Mouse (Mus musculus) ovary, postnatal 36 days (tissue): ENCODE results near the gene Olfr644.

Experiments
- DNase-seq: peaks from one replicate; pipeline ENCODE4 v3.0.0; 2022; ENCODE audit warnings: low spot score, mixed read lengths

Olfr644 gene

DNA sequence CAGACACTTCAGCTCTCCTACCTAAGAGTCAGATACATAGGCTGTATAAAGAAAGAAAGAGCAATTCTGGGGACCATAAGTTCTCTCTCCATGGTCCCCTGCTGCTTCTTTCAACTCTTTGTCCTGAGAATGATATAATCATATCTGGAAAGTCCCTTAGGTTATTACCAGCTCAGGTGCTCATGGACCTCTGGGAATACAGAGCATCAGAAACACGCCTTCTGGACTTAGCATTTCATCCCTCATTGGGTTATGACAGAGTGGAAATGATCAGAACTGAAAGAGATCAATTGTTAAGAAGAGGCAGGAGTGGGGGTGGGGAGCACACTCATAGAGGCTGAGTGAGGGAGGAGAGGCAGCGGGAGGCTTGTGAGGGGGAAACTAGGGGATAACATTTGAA lies at the start of gene Olfr644:
Olfr644 (minus strand) TSS at position 101 of the 400 bp plus-strand sequence.
- no peak for DNase-seq

DNA sequence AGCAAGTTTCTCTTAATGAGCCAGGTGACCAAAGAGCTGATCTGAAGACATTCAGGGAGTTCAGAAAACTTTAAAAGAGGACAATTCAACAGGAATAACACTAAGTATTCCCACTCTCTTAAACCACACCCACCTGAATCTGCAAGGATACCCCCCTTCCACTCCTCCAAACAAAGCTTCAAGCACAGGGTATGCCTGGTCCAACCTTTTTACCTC lies 33.0 kb upstream of the Olfr644 start, which contains the start of gene Olfr646:
Olfr646 (plus strand) TSS at position 117 of the 216 bp plus-strand sequence.
- no peak for DNase-seq

DNA sequence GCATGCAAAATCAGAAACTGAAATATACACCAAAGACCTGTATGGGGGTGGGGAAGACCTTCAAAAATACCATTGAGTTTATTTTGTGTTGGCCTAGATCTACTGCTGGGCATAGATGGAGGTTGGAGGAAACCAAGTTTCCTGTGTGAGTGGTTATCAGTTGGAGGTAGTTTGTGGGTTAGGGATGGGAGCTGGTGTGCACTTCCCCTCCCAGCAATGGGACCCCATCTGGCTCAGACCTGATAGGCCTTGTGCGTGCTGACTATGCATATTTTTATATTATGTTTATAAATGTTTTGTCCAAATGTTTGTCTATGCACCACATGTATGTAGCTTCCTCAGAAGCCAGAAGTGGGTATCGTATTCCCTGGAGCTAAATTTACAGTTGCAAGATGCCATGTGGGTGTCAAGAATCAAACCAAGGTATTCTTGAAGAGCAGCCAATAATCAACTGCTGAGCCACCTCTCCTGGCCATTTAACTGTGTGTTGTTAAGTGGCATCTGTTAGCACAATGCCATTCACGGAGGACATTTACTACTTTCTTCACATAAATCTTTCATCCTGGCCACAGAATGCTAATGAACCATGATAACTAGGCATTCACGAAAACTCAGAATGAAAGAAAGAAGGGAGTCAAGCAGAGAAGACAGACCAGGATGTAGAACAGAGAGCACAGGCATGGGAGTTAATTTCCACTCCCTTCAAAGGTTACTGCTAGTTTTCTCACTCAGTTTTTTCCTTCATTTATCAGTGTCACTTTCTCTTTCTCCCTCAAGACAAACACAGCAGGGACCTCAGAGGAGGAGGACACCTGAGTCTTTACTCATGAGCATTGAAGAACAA lies 32.5 kb upstream of the Olfr644 start:
- no peak for DNase-seq

DNA sequence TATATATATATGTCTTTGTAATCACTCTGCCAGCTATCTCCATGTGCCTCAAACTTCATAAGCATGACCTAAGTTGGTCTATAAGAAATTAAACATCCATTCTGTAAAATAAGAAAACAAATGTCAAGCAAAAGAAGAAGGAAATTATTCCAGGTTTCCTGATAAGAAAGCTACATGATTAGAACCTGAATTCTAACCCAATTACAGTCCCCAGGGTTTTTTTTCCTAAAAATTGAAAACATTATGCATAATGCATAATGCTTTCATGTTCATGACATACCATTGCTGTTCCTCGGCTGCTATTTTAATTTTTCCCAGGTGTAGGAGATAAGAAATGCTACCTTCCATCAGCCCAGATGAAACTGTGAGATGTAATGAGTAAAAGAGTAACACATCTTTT lies 13.7 kb upstream of the Olfr644 start, which contains the start of gene Olfr645:
Olfr645 (minus strand) TSS at position 101 of the 400 bp plus-strand sequence.
- no peak for DNase-seq

DNA sequence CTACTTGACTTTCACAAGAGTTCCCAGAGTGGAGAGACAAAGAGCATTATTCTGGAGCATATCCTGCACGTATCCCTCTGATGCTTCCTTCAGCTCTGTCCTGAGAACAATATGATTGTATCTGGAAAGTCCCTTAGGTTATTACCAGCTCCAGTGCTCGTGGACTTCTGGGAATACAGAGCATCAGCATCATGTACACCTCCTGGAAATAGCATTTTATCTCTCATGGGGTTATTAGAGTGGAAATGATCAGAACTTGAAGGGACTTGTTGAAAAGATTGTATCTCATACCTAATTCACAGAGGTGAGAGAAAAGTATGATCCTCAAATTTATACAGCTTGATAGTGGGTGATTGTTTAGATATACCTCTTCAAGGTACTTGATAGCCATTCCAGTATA lies 10.3 kb downstream of the Olfr644 start, which contains the start of gene 4930516K23Rik:
4930516K23Rik (minus strand) TSS at position 101 of the 400 bp plus-strand sequence.
- DNase-seq: no peak

DNA sequence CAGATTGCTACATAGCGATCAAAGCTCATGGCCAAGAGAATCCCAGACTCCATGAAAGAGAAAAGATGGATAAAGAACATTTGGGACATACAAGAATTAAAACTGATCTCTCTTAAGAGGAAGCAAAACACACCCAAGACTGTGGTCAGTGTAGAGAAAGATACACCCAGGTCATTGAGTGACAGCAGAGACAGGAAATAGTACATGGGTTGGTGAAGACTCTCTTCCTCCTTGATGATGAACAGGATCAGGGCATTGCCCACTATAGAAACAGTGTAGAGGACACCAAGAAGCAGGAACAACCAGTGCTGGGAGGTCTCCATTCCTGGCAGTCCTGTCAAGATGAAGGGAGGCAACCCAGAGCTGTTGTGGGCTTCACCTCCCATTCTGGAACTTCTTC lies 12.5 kb downstream of the Olfr644 start:
- no peak for DNase-seq

DNA sequence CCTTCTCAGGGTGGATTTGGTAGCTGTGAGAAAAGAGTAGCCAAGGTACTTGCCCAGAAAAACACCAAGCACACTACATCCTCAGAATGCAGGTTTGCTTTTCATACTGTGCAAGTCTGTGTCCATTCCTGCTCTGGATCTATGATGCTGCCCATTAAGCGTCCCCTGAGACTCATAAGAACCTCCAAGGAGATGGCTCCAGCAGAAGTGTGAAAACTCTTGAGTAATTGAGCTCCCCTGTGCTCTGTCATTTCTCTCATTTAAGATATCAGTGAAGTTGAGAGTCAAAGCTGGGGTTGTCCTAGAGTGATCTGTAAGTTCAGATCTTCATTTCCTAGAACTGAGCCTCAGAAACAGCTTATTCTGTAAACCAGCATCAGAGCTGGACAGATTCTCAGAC lies 19.1 kb downstream of the Olfr644 start, which contains the start of gene Olfr642:
Olfr642 (minus strand) TSS at position 101 of the 400 bp plus-strand sequence.
- no peak for DNase-seq

DNA sequence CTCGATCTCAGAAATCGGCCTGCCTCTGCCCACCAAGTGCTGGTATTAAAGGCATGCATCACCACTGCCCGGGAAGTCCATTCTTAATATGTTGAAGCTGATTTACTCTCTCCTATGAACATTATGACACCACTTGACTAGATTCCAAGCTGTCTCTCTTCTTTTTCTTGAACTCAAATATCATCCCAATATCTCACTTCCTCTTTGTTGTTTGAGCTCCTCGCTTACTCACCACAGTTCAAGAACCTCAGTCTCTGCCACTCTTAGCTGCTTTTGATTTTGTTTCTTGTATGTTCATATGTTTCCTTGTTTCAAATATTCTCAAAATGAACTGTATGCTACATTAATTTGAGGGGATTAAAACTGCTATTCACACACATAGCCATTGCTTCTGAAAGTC lies 20.9 kb downstream of the Olfr644 start:
- DNase-seq: no peak

DNA sequence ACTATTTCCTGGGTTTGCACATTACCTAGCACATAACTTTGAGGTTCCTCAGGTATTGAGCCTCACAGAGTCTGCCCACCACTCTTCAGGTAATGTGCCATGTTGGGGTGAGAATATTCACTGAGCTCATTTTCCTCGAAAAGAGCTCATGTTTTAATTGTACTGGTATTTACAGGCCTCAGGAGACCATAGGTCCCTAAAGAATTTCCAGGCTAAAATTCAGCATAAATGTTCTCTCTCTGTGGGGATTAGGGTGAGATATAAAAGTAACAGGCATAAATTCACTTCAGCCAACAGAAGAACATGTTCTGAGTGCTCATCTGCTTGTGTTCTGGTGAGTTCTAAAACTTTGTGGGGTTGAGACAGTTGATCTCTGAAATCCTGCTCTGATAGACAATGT lies 36.5 kb downstream of the Olfr644 start, which contains the start of gene Olfr641:
Olfr641 (plus strand) TSS at position 301 of the 400 bp plus-strand sequence.
- DNase-seq: no peak

DNA sequence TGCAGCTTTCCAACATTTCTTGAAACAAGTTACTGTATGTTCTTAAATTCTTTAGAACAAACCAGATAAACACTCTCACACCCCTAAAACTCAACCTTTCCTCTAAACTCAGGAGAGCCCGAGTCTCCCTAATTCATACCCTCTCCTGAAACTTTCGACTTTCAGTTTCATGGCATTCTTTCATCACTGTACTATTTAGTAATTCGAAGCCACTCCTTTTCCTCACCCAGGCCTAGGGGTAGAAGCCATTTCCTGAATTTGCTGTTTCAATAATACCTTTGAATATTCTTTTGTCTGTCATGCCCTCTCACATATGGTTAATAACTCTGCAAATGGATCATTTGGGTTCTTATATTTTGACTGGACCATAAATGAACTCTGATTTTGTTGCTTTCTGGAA lies 44.7 kb downstream of the Olfr644 start:
- DNase-seq: no peak

DNA sequence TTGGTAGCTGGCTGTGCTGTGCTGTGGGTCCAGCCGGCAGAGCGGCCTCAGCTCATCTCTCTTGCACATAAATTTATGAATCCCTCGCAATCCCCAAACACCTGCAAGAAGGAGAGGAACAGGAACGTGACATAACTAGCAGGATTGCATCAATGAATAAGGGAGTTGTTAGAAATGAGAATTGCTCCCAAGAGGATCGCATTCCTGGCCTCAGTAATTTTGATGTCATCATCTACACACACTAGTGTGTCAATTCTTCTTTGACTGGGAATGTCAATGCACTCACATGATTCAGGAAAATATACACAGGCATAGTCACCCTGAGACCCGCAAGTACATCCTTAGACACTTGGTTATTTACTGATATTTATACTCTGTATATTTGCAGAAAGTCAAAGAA lies 46.2 kb downstream of the Olfr644 start, which contains the start of gene Olfr640:
Olfr640 (minus strand) TSS at position 101 of the 400 bp plus-strand sequence.
- no peak for DNase-seq

DNA sequence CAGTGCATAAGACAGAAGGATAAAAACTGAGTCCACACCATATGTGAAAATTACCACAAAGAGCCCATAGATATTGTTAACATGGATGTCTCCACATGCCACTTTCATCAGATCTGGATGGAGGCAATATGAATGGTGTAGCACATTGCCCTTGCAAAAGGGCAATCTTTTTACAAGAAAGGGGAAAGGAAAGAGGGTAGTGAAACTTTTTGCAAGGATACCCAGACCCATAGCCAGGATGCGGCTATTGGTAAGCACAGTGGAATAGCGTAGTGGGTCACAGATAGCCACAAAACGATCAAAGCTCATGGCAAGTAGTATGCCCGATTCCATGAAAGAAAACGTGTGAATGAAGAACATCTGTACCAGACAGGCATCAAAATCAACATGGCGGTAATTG lies 50.0 kb downstream of the Olfr644 start:
- no peak for DNase-seq

DNA sequence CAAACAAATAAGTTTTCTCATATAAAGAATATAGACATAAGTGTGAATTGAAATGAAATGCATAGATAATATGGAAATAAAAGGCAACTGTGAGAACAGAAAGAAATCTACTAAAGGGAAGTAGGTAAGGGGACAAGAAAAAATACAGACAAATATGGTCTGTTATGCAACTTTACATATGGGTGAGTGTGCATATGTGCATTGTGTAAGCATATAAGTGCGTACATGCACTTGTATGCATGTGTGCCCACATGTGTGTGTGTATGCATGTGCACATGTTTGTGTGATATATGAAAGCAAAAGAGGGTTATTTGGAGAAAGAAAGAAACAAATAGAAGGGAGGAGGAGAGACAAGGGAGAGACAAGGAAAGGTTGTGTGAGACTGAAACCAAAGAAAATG lies 52.7 kb downstream of the Olfr644 start:
- DNase-seq: no peak

DNA sequence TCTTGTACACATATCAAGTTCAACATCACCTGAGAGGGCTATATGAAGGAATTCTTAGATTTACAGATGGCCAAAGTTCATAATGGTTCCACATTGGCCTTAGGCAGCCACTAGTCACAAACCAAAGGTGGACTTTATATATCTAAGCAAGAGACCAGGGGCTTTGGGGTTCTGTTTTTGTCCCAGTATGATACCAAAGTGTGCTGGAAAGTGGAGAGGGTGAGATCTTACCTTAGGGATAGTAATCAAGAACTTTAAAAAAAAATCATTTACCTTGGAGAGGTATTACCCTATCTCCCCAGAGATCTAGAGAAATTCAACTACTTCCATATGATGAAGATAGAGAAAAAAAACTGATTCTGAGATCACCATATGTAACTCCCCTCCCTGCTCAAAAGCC lies 54.5 kb downstream of the Olfr644 start, which contains the start of gene Olfr639:
Olfr639 (minus strand) TSS at position 101 of the 400 bp plus-strand sequence.
- no peak for DNase-seq
